In the genomic region with DNA sequence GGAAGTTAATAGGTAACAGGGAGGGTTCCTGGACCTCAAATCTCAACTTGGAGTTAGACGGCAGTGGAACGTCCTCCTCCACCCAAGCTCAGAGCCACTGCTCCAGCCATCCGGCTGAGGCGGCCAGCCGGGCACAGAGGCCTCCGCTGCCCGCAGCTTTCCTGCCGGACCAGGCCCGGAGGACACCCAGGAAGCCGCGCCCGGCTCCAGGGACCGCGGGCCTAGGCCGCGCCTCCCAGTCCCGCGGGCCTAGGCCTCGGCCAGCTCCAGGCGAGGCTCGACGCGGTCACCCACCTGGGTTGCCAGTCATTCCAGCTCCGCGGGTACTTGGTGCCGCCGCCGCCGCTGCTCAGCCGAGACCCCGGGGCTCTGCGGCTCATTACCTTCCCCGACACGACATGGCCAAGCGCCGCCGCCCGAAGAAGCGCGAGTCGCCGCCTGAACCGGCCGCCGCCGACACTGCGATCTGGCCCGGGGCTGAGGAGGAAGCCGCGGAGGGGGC, we compare ENCODE assay signal across 8 mouse cellular contexts. TPM values are rescaled to one million over a fixed set of nuclear protein-coding genes. Genes with fewer than 3 reads are reported as not detected.
DNase-seq lines count a peak whose midpoint lies in the region; ATAC-seq and TF ChIP-seq lines count a peak whose summit lies in the region.

No protein-coding gene starts in this region.

- no peak for TF ChIP-seq CTCF in cortical plate, adult 2 months (IDR thresholded peaks at IDR 0.05; ENCODE audit: extremely low read depth, insufficient read depth, low read length)

- peak overlapping the region; percentile 68 for H3K4me3 ChIP-seq in cortical plate, adult 2 months (ENCODE audit: insufficient read depth, low read length)
- H3K4me3 ChIP-seq in intestine, embryonic 14.5 days (ENCODE audit: low read depth, low read length), result peak overlapping the region; percentile 97
- peak overlapping the region; percentile 92 for H3K4me3 ChIP-seq in midbrain, embryonic 11.5 days (ENCODE audit: low read depth, low read length)

- H3K4me1 ChIP-seq in cortical plate, adult 2 months (ENCODE audit: control insufficient read depth, insufficient read depth, low read length), result peaks cover 3% of the 10 kb centered on the region
- H3K4me1 ChIP-seq in intestine, embryonic 14.5 days (replicated peaks; ENCODE audit: control insufficient read depth, insufficient read depth, low read length), result peaks cover 12% of the 10 kb centered on the region; the same call in 1 of the 2 replicates
- peaks cover 9% of the 10 kb centered on the region for H3K4me1 ChIP-seq in midbrain, embryonic 11.5 days (ENCODE audit: control insufficient read depth, insufficient read depth, low read length)

- no peaks in the 10 kb centered on the region for H3K9me3 ChIP-seq in intestine, embryonic 14.5 days (ENCODE audit: control insufficient read depth, low read length)
- H3K9me3 ChIP-seq in midbrain, embryonic 11.5 days (ENCODE audit: control insufficient read depth, low read length), result no peaks in the 10 kb centered on the region

- under 1% methylated on average over 50 of the region's 50 CpGs for WGBS in intestine, embryonic 14.5 days
- WGBS in midbrain, embryonic 11.5 days, result under 1% methylated on average over 46 of the region's 50 CpGs

- peak overlapping the region; percentile 84; the same call in 1 of the 2 replicates for H3K27ac ChIP-seq in cortical plate, adult 2 months (ENCODE audit: insufficient read depth, low read length)
- H3K27ac ChIP-seq in intestine, embryonic 14.5 days (ENCODE audit: low read depth), result peak overlapping the region; percentile 96
- peak overlapping the region; percentile 93 for H3K27ac ChIP-seq in midbrain, embryonic 11.5 days (ENCODE audit: low read depth, low read length)

- H3K36me3 ChIP-seq in intestine, embryonic 14.5 days (ENCODE audit: control insufficient read depth, insufficient read depth, low read length), result no peaks in the 10 kb centered on the region
- H3K36me3 ChIP-seq in midbrain, embryonic 11.5 days (ENCODE audit: control insufficient read depth, insufficient read depth, low read length), result no peaks in the 10 kb centered on the region

- no peak for DNase-seq in frontal cortex, postnatal 14 days (ENCODE audit: low spot score in 2 of 2)
- peak; percentile 77 for DNase-seq in 3134 (ENCODE audit: extremely low read depth, insufficient read length, low spot score)
- peak; percentile 91 for DNase-seq in intestine, embryonic 14.5 days (ENCODE audit: low spot score)
- DNase-seq in midbrain, embryonic 11.5 days (ENCODE audit: low spot score, missing footprints), result no peak
- no peak for DNase-seq in thymus, postnatal 4 days
- DNase-seq in frontal cortex, postnatal 10 days (ENCODE audit: low spot score in 2 of 2), result no peak

- H3K27me3 ChIP-seq in intestine, embryonic 14.5 days (replicated peaks; ENCODE audit: control insufficient read depth, insufficient read depth, low read length), result no peaks in the 10 kb centered on the region
- no peaks in the 10 kb centered on the region for H3K27me3 ChIP-seq in midbrain, embryonic 11.5 days (ENCODE audit: control insufficient read depth, insufficient read depth, low read length)

- H3K9ac ChIP-seq in intestine, embryonic 14.5 days (ENCODE audit: low read length), result peak overlapping the region; percentile 93
- peak overlapping the region; percentile 95 for H3K9ac ChIP-seq in midbrain, embryonic 11.5 days (ENCODE audit: low read length)

- peak; percentile 10 for ATAC-seq in frontal cortex, adult (ENCODE audit: low TSS enrichment)
- peak; percentile 56 for ATAC-seq in intestine, embryonic 14.5 days (replicated peaks; ENCODE audit: low FRiP score, low TSS enrichment, low read depth)
- ATAC-seq in midbrain, embryonic 11.5 days (ENCODE audit: low FRiP score), result peak; percentile 57

- peak overlapping the region; percentile 62 for H3K4me2 ChIP-seq in intestine, embryonic 14.5 days (ENCODE audit: low read length)
- H3K4me2 ChIP-seq in midbrain, embryonic 11.5 days, result peak overlapping the region; percentile 72

- TF ChIP-seq POLR2A in cortical plate, adult 2 months (IDR thresholded peaks at IDR 0.05; ENCODE audit: extremely low read depth, insufficient read depth, low read length), result no peak

RNA-seq across cellular contexts. Expression of a gene that starts 0.5 kb away (rescaled TPM):
- 54.6 and 59.8 TPM in 2 replicates for polyA plus RNA-seq in cortical plate, adult 2 months (2012; rRNA removed)
- 24.2 and 26.4 TPM in 2 replicates for polyA plus RNA-seq in intestine, embryonic 14.5 days (2014; fragmentation: Nextera tagmentation; extraction: Ambion mirVana)
- polyA plus RNA-seq in midbrain, embryonic 11.5 days (2014; fragmentation: Nextera tagmentation; extraction: Ambion mirVana), result 17.4 and 19.1 TPM in 2 replicates

Comparison
In these comparisons a context has a peak if more than half of its experiments do, and no peak if none do; other contexts are left out.
1. DNase-seq: peak in 3134 (single experiment) and intestine, embryonic 14.5 days (single experiment); none in frontal cortex, postnatal 14 days (0 of 2), midbrain, embryonic 11.5 days (single experiment), thymus, postnatal 4 days (single experiment) and frontal cortex, postnatal 10 days (0 of 2).
2. Peak in every context shown above with its lines, with median percentiles within 50 percentile points of each other: ATAC-seq, H3K27ac ChIP-seq and H3K4me3 ChIP-seq.